Mouse (Mus musculus) thymus, adult 2 months (tissue): ENCODE measurements around the gene Ncoa1. TPM values are rescaled to one million over a fixed set of nuclear protein-coding genes. Genes with fewer than 3 reads are reported as not detected.

Source experiments
- DNase-seq: peaks from one replicate; pipeline ENCODE4 v3.0.0; 2021
- H3K27ac ChIP-seq: fragments of 200-500 bp; 2 replicates; pipeline ENCODE4 v1.5.1; 2012; ENCODE audit warnings: low read length, control low read depth; ENCODE audit not compliant: control insufficient read depth, insufficient read depth
- H3K27me3 ChIP-seq: fragments of 200-500 bp; 2 replicates; pipeline ENCODE4 v1.6.1; 2012; ENCODE audit warnings: mild to moderate bottlenecking, low read length, moderate library complexity, mixed read lengths; ENCODE audit not compliant: control insufficient read depth, insufficient read depth
- H3K36me3 ChIP-seq: fragments of 200-500 bp; 2 replicates; pipeline ENCODE4 v1.6.1; 2012; ENCODE audit warnings: mild to moderate bottlenecking, low read length, moderate library complexity; ENCODE audit not compliant: control insufficient read depth, insufficient read depth
- H3K4me1 ChIP-seq: fragments of 200-500 bp; replicated peaks from 2 replicates; pipeline ENCODE4 v1.6.1; 2012; ENCODE audit warnings: low read length; ENCODE audit not compliant: control insufficient read depth, insufficient read depth
- H3K4me3 ChIP-seq: fragments of 200-500 bp; 2 replicates; pipeline ENCODE4 v1.5.1; 2012; ENCODE audit warnings: mild to moderate bottlenecking, low read length, control low read depth, moderate library complexity; ENCODE audit not compliant: control insufficient read depth, insufficient read depth
- CTCF ChIP-seq: fragments of 200-500 bp; IDR thresholded peaks from 2 replicates; pipeline ENCODE4 v1.5.1; 2012; ENCODE audit warnings: mild to moderate bottlenecking, control low read depth, low read length, moderate library complexity, borderline replicate concordance; ENCODE audit not compliant: control insufficient read depth, poor library complexity, insufficient read depth; ENCODE audit errors: extremely low read depth
- POLR2A ChIP-seq: fragments of 200-500 bp; IDR thresholded peaks from 2 replicates; pipeline ENCODE4 v1.6.1; 2012; ENCODE audit warnings: mild to moderate bottlenecking, low read length, control low read depth, moderate library complexity; ENCODE audit not compliant: control insufficient read depth, poor library complexity, insufficient read depth; ENCODE audit errors: extremely low read depth
- WGBS: fragments of 180-500 bp; shearing (Covaris S2); methylation state at CpG from one replicate; pipeline ENCODE4 v1.1.7; 2018; 5-methylcytosine and 5-hydroxymethylcytosine counted together
- polyA plus RNA-seq: library from polyadenylated mRNA; depleted of rRNA; stranded (reverse); fragments of >200 nt; gene quantifications from 2 replicates; pipeline ENCODE4 v1.2.3, GENCODE M21; 2012

The Ncoa1 gene
- polyA plus RNA-seq, 1 experiment = 33.3 TPM

GRCm38 (mm10) chr12:4279878-4280277 is 197.1 kb downstream of the Ncoa1 start:
- WGBS = 79% methylated on average over 3 of the region's 3 CpGs
- Histone ChIP-seq H3K4me1 (no peaks in the 10 kb centered on the region), H3K27me3 (no peaks in the 10 kb centered on the region), H3K36me3 (peaks cover 3% of the 10 kb centered on the region; the same call in 1 of the 2 replicates), H3K4me3 (no peak overlapping the region), H3K27ac (no peak overlapping the region)
- DNase-seq = no peak
- TF ChIP-seq CTCF = no peak
- TF ChIP-seq POLR2A = no peak

GRCm38 (mm10) chr12:4278978-4279755 is 197.8 kb downstream of the Ncoa1 start:
- TF ChIP-seq POLR2A (no peak), CTCF (no peak)
- no peak overlapping the region for H3K4me3 ChIP-seq
- no peaks in the 10 kb centered on the region for H3K4me1 ChIP-seq
- WGBS = 69% methylated on average over 3 of the region's 3 CpGs
- no peaks in the 10 kb centered on the region for H3K27me3 ChIP-seq
- DNase-seq = no peak
- H3K36me3 ChIP-seq = peaks cover 9% of the 10 kb centered on the region
- no peak overlapping the region for H3K27ac ChIP-seq

GRCm38 (mm10) chr12:4271078-4271477 is 205.9 kb downstream of the Ncoa1 start:
- no peak overlapping the region for H3K4me3 ChIP-seq
- WGBS = 97% methylated on average over 6 of the region's 6 CpGs
- TF ChIP-seq POLR2A (no peak), CTCF (no peak)
- 0 out of 2 replicates have a peak, but pooled peaks cover 2% of the 10 kb centered on the region for H3K4me1 ChIP-seq
- no peaks in the 10 kb centered on the region for H3K27me3 ChIP-seq
- H3K36me3 ChIP-seq = peaks cover 24% of the 10 kb centered on the region
- H3K27ac ChIP-seq = no peak overlapping the region
- DNase-seq = no peak

- Histone ChIP-seq H3K36me3 (peaks cover 18% of the 10 kb centered on the region), H3K27ac (no peak overlapping the region), H3K27me3 (no peaks in the 10 kb centered on the region), H3K4me1 (0 out of 2 replicates have a peak, but pooled peaks cover 2% of the 10 kb centered on the region), H3K4me3 (no peak overlapping the region)
- DNase-seq = no peak
- WGBS = 95% methylated on average over 4 of the region's 4 CpGs
- TF ChIP-seq CTCF = no peak
- no peak for TF ChIP-seq POLR2A
These were observed 209.2 kb downstream of the Ncoa1 start for GRCm38 (mm10) chr12:4267765-4268164.

- no peak for DNase-seq
- WGBS = 97% methylated on average over 16 of the region's 16 CpGs
- no peak overlapping the region for H3K27ac ChIP-seq
- H3K4me3 ChIP-seq = no peak overlapping the region
- H3K36me3 ChIP-seq = 0 out of 2 replicates have a peak, but pooled peaks cover 8% of the 10 kb centered on the region
- TF ChIP-seq POLR2A = no peak
- no peak for TF ChIP-seq CTCF
- H3K27me3 ChIP-seq = no peaks in the 10 kb centered on the region
- no peaks in the 10 kb centered on the region for H3K4me1 ChIP-seq
These were observed 224.0 kb downstream of the Ncoa1 start for GRCm38 (mm10) chr12:4252742-4253655.

GRCm38 (mm10) chr12:4249786-4250185 is 227.2 kb downstream of the Ncoa1 start:
- no peak for DNase-seq
- Histone ChIP-seq H3K4me1 (no peaks in the 10 kb centered on the region), H3K4me3 (no peak overlapping the region), H3K27me3 (no peaks in the 10 kb centered on the region), H3K36me3 (peaks cover 15% of the 10 kb centered on the region), H3K27ac (no peak overlapping the region)
- no peak for TF ChIP-seq CTCF
- TF ChIP-seq POLR2A = no peak
- 96% methylated on average over 6 of the region's 6 CpGs for WGBS
